Mouse (Mus musculus) spleen, adult 2 months (tissue): ENCODE measurements around the gene Rdm1.

Experiments used
- CTCF ChIP-seq: fragments of 200-500 bp; IDR thresholded peaks from 2 replicates; pipeline ENCODE4 v1.5.1; 2011; ENCODE audit warnings: mild to moderate bottlenecking, inconsistent platforms; ENCODE audit not compliant: insufficient read depth, insufficient read length, insufficient replicate concordance; ENCODE audit errors: extremely low read depth
- POLR2A ChIP-seq: fragments of 200-500 bp; IDR thresholded peaks from 2 replicates; pipeline ENCODE4 v1.6.1; 2011; ENCODE audit warnings: low read depth, low read length, inconsistent platforms

DNA sequence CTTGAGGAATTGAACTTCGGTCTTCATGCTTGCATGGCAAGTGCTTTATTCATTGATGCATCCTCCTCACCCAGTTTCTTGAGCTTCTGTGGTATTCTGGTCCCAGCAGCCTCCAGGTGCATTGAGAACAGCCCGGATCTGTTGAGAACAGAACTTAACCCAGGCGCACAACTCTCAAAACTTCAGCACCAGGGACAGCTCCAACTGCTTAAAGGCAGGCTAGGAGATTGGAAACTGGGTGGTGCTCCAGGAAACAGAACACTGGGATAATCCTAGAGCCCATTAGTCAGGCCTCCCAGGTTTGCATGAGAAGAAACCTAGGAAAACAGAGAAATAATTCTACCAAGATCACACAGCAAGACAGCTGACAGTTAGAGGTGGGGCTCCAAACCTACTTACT is 24.5 kb upstream of the Rdm1 start:
- TF ChIP-seq POLR2A (no peak), CTCF (no peak)
